Mouse (Mus musculus) CH12.LX (cell line): ENCODE measurements around the gene Nme9. TPM values are rescaled to one million over a fixed set of nuclear protein-coding genes. Genes with fewer than 3 reads are reported as not detected.

ENCODE experiments used
- DNase-seq: peaks from one replicate; pipeline ENCODE4 v3.0.0-alpha.2; 2013; ENCODE audit errors: extremely low read depth
- H3K27ac ChIP-seq: 2 replicates; pipeline ENCODE4 v1.5.1; 2012; ENCODE audit warnings: low read depth, mild to moderate bottlenecking, control low read depth, moderate library complexity; ENCODE audit not compliant: insufficient read depth
- H3K27me3 ChIP-seq: replicated peaks from 2 replicates; pipeline ENCODE3; 2012; ENCODE audit warnings: inconsistent platforms
- H3K36me3 ChIP-seq, 2 experiments: replicated peaks in 1 of 2; 2 replicates each; pipeline versions ENCODE3 to v1.6.1; 2012; ENCODE audit warnings: inconsistent platforms in 1 of 2, low read length in 1 of 2, mild to moderate bottlenecking in 1 of 2, mixed read lengths in 1 of 2, moderate library complexity in 1 of 2; ENCODE audit not compliant: control insufficient read depth in 1 of 2, insufficient read depth in 1 of 2
- H3K4me1 ChIP-seq, 2 experiments: 2 replicates each; pipeline ENCODE4 v1.6.1; 2012; ENCODE audit warnings: inconsistent platforms in 1 of 2, moderate library complexity in 1 of 2; ENCODE audit not compliant: insufficient read depth in 2 of 2, control insufficient read depth in 1 of 2
- H3K4me2 ChIP-seq: 2 replicates; pipeline ENCODE4 v1.6.1; 2012; ENCODE audit warnings: low read depth, mild to moderate bottlenecking, control low read depth; ENCODE audit not compliant: poor library complexity, insufficient read depth, severe bottlenecking
- H3K4me3 ChIP-seq, 3 experiments: fragments of 150-350 bp in 1 of 3; sonication (generic) in 1 of 3; replicated peaks in 1 of 3; 2 replicates each; pipeline versions ENCODE3 to v1.5.1; 2011 to 2012; ENCODE audit warnings: low read depth in 2 of 3, low read length in 2 of 3, mild to moderate bottlenecking in 2 of 3, moderate library complexity in 2 of 3, control low read depth in 1 of 3, improper control_type of control experiment in 1 of 3, inconsistent platforms in 1 of 3, mixed read lengths in 1 of 3; ENCODE audit not compliant: poor library complexity in 1 of 3
- H3K79me2 ChIP-seq: replicated peaks from 2 replicates; pipeline ENCODE4 v1.6.1; 2012; ENCODE audit warnings: mild to moderate bottlenecking, moderate library complexity; ENCODE audit not compliant: control insufficient read depth, poor library complexity, insufficient read depth, severe bottlenecking; ENCODE audit errors: extremely low read depth
- H3K9ac ChIP-seq: 2 replicates; pipeline ENCODE4 v1.6.1; 2012; ENCODE audit warnings: low read depth, mild to moderate bottlenecking, control low read depth, moderate library complexity; ENCODE audit not compliant: insufficient read depth
- H3K9me3 ChIP-seq: replicated peaks from 2 replicates; pipeline ENCODE3; 2012; ENCODE audit warnings: low read length, inconsistent platforms, mixed read lengths
- BHLHE40 ChIP-seq: IDR thresholded peaks from 2 replicates; pipeline ENCODE4 v1.6.1; 2011; ENCODE audit warnings: mild to moderate bottlenecking, low read depth, low read length, improper control_type of control experiment
- CHD1 ChIP-seq: IDR thresholded peaks from 2 replicates; pipeline ENCODE4 v1.6.1; 2012; ENCODE audit warnings: low read depth, low read length, improper control_type of control experiment, inconsistent platforms
- CHD2 ChIP-seq: IDR thresholded peaks from 2 replicates; pipeline ENCODE4 v1.6.1; 2011; ENCODE audit warnings: low read length, improper control_type of control experiment
- CTCF ChIP-seq, 2 experiments: IDR thresholded peaks in 1 of 2; conservative IDR thresholded peaks in 1 of 2; 2 replicates each; pipeline ENCODE4 v1.5.1; 2011 to 2012; ENCODE audit warnings: low read depth in 2 of 2, low read length in 2 of 2, improper control_type of control experiment in 1 of 2, inconsistent platforms in 1 of 2, mild to moderate bottlenecking in 1 of 2, moderate library complexity in 1 of 2
- E2F4 ChIP-seq: IDR thresholded peaks from 2 replicates; pipeline ENCODE4 v1.6.1; 2011; ENCODE audit warnings: low read depth, low read length, improper control_type of control experiment; ENCODE audit not compliant: insufficient replicate concordance
- ELF1 ChIP-seq: IDR thresholded peaks from 2 replicates; pipeline ENCODE4 v1.6.1; 2014; ENCODE audit warnings: low read depth, mild to moderate bottlenecking, inconsistent platforms, low read length, improper control_type of control experiment
- EP300 ChIP-seq: IDR thresholded peaks from 2 replicates; pipeline ENCODE4 v1.6.1; 2011; ENCODE audit warnings: low read length, improper control_type of control experiment
- GABPA ChIP-seq: IDR thresholded peaks from 2 replicates; pipeline ENCODE4 v1.6.1; 2012; ENCODE audit warnings: low read depth, low read length, improper control_type of control experiment, inconsistent platforms; ENCODE audit not compliant: insufficient replicate concordance
- HCFC1 ChIP-seq: IDR thresholded peaks from 2 replicates; pipeline ENCODE4 v1.6.1; 2012; ENCODE audit warnings: low read depth, mild to moderate bottlenecking, inconsistent platforms, low read length, improper control_type of control experiment
- IRF4 ChIP-seq: IDR thresholded peaks from 2 replicates; pipeline ENCODE4 v1.6.1; 2014; ENCODE audit warnings: low read depth, mild to moderate bottlenecking, inconsistent platforms, low read length, improper control_type of control experiment
- JUN ChIP-seq: IDR thresholded peaks from 2 replicates; pipeline ENCODE4 v1.6.1; 2011; ENCODE audit warnings: low read depth, mild to moderate bottlenecking, low read length, improper control_type of control experiment, moderate library complexity; ENCODE audit not compliant: insufficient read depth
- JUND ChIP-seq: conservative IDR thresholded peaks from 2 replicates; pipeline ENCODE4 v1.6.1; 2011; ENCODE audit warnings: low read depth, low read length, improper control_type of control experiment
- KAT2A ChIP-seq: IDR thresholded peaks from 2 replicates; pipeline ENCODE4 v1.6.1; 2012; ENCODE audit warnings: low read length, improper control_type of control experiment, inconsistent platforms; ENCODE audit not compliant: insufficient replicate concordance
- MAFK ChIP-seq: IDR thresholded peaks from 2 replicates; pipeline ENCODE4 v1.6.1; 2011; ENCODE audit warnings: low read length, improper control_type of control experiment; ENCODE audit not compliant: insufficient replicate concordance
- MAX ChIP-seq: IDR thresholded peaks from 2 replicates; pipeline ENCODE4 v1.6.1; 2011; ENCODE audit warnings: low read length, improper control_type of control experiment
- MAZ ChIP-seq: IDR thresholded peaks from 2 replicates; pipeline ENCODE4 v1.6.1; 2012; ENCODE audit warnings: low read depth, mild to moderate bottlenecking, inconsistent platforms, low read length, improper control_type of control experiment, moderate library complexity
- MXI1 ChIP-seq: IDR thresholded peaks from 2 replicates; pipeline ENCODE4 v1.6.1; 2011; ENCODE audit warnings: mild to moderate bottlenecking, low read depth, low read length, improper control_type of control experiment
- MYC ChIP-seq: IDR thresholded peaks from 2 replicates; pipeline ENCODE4 v1.6.1; 2011; ENCODE audit warnings: low read depth, mild to moderate bottlenecking, improper control_type of control experiment, low read length
- PAX5 ChIP-seq: IDR thresholded peaks from 2 replicates; pipeline ENCODE4 v1.6.1; 2012; ENCODE audit warnings: low read length, inconsistent platforms, mixed read lengths
- POLR2A ChIP-seq: IDR thresholded peaks from 2 replicates; pipeline ENCODE4 v1.6.1; 2011; ENCODE audit warnings: low read depth, mild to moderate bottlenecking, improper control_type of control experiment, low read length
- POLR2AphosphoS2 ChIP-seq: IDR thresholded peaks from 2 replicates; pipeline ENCODE4 v1.6.1; 2011; ENCODE audit warnings: low read depth, low read length, improper control_type of control experiment
- RAD21 ChIP-seq: IDR thresholded peaks from 2 replicates; pipeline ENCODE4 v1.6.1; 2011; ENCODE audit warnings: low read depth, mild to moderate bottlenecking, low read length, improper control_type of control experiment, moderate library complexity
- TBP ChIP-seq: conservative IDR thresholded peaks from 2 replicates; pipeline ENCODE4 v1.6.1; 2011; ENCODE audit warnings: low read depth, low read length, improper control_type of control experiment
- TCF12 ChIP-seq: IDR thresholded peaks from 2 replicates; pipeline ENCODE4 v1.6.1; 2014; ENCODE audit warnings: low read depth, mild to moderate bottlenecking, inconsistent platforms, low read length, improper control_type of control experiment
- USF1 ChIP-seq: IDR thresholded peaks from 2 replicates; pipeline ENCODE4 v1.6.1; 2014; ENCODE audit warnings: low read depth, mild to moderate bottlenecking, inconsistent platforms, low read length, improper control_type of control experiment
- USF2 ChIP-seq: conservative IDR thresholded peaks from 2 replicates; pipeline ENCODE4 v1.6.1; 2011; ENCODE audit warnings: low read depth, low read length, improper control_type of control experiment
- ZC3H11A ChIP-seq: IDR thresholded peaks from 2 replicates; pipeline ENCODE4 v1.6.1; 2012; ENCODE audit warnings: low read depth, mild to moderate bottlenecking, inconsistent platforms, low read length, improper control_type of control experiment
- ZMIZ1 ChIP-seq: IDR thresholded peaks from 2 replicates; pipeline ENCODE4 v1.6.1; 2012; ENCODE audit warnings: low read depth, mild to moderate bottlenecking, inconsistent platforms, low read length, improper control_type of control experiment
- ZNF384 ChIP-seq: IDR thresholded peaks from 2 replicates; pipeline ENCODE4 v1.6.1; 2012; ENCODE audit warnings: low read depth, low read length, improper control_type of control experiment, inconsistent platforms
- dilution Hi-C: fragments of 300-500 bp; cut with MboI; formaldehyde crosslinking; loops from 2 replicates; pipeline ENCODE4 v1.14.3; 2020; ENCODE audit warnings: low sequenced_read_pairs; ENCODE audit not compliant: extremely low pct_unique_long_range_greater_than_20kb, extremely low pct_ligation_motif_present
- in situ Hi-C: fragments of 300-500 bp; cut with MboI; formaldehyde crosslinking; loops from 3 replicates; pipeline ENCODE4 v1.14.3; 2019; ENCODE audit warnings: low sequenced_read_pairs, low pct_ligation_motif_present, low pct_unique_long_range_greater_than_20kb, mixed read lengths
- polyA plus RNA-seq: library from polyadenylated mRNA; unstranded; fragments of >175 nt; gene quantifications from 2 replicates; pipeline ENCODE4 v1.2.1, GENCODE M21; 2012; ENCODE audit warnings: low read depth; ENCODE audit not compliant: insufficient read length
- total RNA-seq, 2 experiments: library from RNA; depleted of rRNA; stranded (reverse); fragments of 300-350 nt in 1 of 2; fragments of >200 nt in 1 of 2; gene quantifications; 2 replicates each; pipeline ENCODE4 v1.2.3; 2012 to 2014

Nme9 gene
- total and polyA plus RNA-seq, 3 experiments: not detected

DNA sequence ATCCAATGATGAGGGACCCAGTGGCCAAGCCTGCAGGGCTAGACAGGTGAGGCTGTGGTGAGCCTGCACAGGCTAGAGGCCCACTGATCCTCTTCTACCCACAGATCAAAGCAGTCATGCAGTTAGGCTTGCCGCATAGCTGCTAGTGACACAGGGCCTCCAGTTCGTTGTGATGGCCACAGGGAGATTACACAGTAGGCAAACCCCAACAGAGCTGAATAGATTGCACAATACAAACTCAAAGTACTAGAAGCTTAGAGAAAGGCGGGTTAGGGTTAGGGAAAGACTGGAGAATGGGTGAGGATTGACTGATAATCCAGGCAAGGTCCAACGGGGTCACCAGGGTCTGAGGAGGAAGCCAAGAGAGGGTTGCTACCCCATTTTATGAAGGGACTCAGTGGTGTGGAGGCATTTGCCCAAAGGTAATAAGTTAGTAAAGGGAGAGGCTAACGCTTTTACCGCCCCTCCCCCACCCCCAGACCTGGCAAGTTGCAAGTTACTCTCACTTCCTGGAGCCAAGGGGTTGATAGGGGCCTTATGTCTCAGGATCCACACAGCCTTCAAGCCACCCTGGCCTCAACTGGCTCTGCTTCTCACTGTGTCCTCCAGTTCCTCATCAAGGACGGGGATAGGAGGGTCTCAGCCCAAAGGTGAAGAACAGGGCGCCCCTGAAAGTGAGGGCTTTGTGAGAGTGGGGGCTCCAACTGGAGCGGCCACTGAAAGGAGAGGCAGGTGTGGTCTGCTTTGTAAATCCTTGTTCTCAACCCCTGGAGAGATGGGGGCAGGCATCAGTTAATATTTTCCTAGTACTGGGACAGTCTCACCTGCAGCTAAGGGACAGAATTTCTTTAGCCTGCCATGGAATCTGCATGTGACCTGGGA lies 27.3 kb upstream of the Nme9 start:
- TF ChIP-seq PAX5 (no peak), JUND (no peak), MAZ (no peak), CHD2 (no peak), CTCF (conservative IDR thresholded peaks at IDR 0.05 in 1 of 2, IDR thresholded peaks at IDR 0.05 in 1 of 2; ENCODE audit: low read depth in 2 of 2, low read length in 2 of 2) (no peak), MAX (no peak), E2F4 (no peak), TBP (no peak), ELF1 (no peak), USF2 (no peak), USF1 (no peak), POLR2A (no peak), IRF4 (no peak), MYC (no peak), HCFC1 (no peak), POLR2AphosphoS2 (no peak), MXI1 (no peak), ZMIZ1 (no peak), CHD1 (no peak)
- no peak for DNase-seq
- peaks cover 3% of the 10 kb centered on the region for H3K27me3 ChIP-seq

DNA sequence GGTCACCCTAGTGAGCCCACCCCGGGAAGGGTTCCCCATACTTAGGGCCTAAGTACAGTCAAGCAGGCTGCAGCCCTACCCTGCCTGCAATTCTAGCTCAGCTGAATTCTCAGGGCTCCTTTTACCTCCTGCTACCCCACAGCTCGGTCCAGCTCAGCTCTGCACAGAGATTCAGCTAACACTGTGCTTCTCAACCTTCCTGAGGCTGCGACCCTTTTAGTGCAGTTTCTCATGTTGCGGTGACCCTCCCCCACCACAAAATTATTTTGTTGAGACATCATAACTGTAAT lies 26.8 kb upstream of the Nme9 start:
- Histone ChIP-seq H3K4me3 (no peak overlapping the region), H3K79me2 (no peaks in the 10 kb centered on the region), H3K27me3 (peaks cover 2% of the 10 kb centered on the region), H3K36me3 (no peaks in the 10 kb centered on the region), H3K4me2 (no peak overlapping the region), H3K9ac (no peak overlapping the region), H3K9me3 (no peaks in the 10 kb centered on the region), H3K4me1 (peaks cover 4 to 14% of the 10 kb centered on the region in 2 experiments; a peak in 3 of 4 replicates), H3K27ac (no peak overlapping the region)
- no peak for DNase-seq
- dilution Hi-C loops (no loop called here), in situ Hi-C loops (no loop called here)
- TF ChIP-seq BHLHE40 (no peak), JUN (no peak), RAD21 (no peak), MAZ (no peak), GABPA (no peak), MXI1 (no peak), ZNF384 (no peak), TCF12 (no peak), EP300 (no peak), KAT2A (no peak), POLR2AphosphoS2 (no peak), PAX5 (no peak), USF2 (no peak), ZC3H11A (no peak), MAFK (no peak)

More for the DNA sequence above, 27.3 kb upstream of the Nme9 start:
- Histone ChIP-seq H3K36me3 (no peaks in the 10 kb centered on the region), H3K4me1 (peaks cover 4 to 14% of the 10 kb centered on the region in 2 experiments; a peak in 3 of 4 replicates), H3K9me3 (no peaks in the 10 kb centered on the region), H3K27ac (no peak overlapping the region), H3K4me3 (no peak overlapping the region), H3K4me2 (no peak overlapping the region), H3K79me2 (no peaks in the 10 kb centered on the region), H3K9ac (no peak overlapping the region)
- dilution Hi-C loops: no loop called here
- in situ Hi-C loops: no loop called here
